Mouse (Mus musculus): ENCODE measurements at regions not wholly inside any gene's neighbourhood (a gene's known extent, or its start where the extent isn't known, plus 50 kb on each side); places are given as distances from the start of the nearest gene placed in this dataset.

- DNase-seq: peak; percentile 46
These were observed 146.1 kb downstream of the Psat1 start for GRCm38 (mm10) chr19:15800856-15801706.

DNA sequence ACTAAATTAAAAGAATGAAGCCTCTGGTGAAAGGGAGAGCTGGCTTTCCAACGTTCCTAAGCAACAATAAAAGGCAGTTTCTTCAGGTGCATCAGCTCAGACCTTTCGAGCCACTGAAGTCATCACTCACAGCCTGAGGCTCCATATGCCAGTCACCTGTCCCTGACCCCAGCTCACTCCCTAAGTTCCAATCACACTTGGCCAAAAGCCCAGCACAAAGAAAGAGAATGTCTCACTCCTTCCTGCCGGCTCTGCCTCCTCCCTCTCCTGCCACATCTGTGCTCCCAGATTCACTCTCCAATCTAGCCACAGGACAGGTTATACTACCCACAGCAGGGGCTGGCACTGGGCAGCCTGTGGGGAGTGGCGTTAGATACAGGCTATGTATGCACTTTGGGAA is 150.7 kb downstream of the Psat1 start:
- no peak for DNase-seq

DNA sequence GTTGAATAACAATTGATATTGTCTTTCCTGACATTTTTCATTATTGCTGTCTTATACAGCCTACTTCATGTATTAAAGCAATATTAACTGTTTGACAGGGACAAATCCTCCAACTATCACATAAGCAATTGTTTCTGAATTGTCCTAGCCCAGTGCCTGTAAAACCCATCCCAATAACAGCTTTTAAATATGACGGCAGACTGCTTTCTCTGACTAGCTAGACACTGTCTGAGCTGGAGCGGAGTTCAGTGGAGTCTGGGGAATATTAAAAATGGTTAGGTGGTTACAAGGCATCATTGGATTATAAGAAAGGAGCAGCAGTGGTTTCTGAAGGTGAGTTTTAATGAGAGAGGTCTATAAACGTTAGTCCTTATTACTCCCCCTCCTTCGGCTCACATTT is 155.2 kb downstream of the Psat1 start:
- no peak for DNase-seq

DNA sequence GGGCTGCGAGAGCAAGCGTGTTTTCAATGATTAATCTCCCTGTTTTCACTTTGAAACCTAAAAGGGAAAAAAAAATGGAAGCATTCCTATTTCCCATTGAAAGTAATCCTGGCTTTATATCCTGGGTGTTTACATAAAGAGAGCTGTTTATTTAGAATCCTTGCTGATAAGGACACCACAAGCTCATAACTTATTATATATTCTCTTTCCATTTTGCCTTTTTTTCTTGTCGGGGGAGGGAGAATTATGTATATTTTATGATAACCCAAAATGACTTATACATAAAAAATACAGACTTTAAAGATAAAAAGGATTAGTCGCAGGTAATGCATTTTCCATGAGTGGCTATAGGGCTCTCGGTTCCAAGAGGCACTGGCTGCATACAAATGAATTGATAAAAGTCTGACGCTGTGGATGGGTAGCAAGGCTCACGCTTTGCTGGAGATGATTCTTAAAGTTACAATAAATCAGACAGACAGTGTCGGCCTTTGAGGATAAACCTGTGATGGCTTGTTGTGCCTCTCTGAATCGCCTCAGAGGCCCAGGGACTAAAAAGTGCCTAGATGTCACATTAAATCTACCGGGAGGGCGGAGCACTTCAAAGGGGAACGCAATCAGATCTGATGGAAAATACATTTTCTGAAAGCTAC is 155.7 kb downstream of the Psat1 start:
- DNase-seq: no peak

GRCm38 (mm10) chr19:15790620-15791263 is 156.4 kb downstream of the Psat1 start:
- DNase-seq: no peak

DNA sequence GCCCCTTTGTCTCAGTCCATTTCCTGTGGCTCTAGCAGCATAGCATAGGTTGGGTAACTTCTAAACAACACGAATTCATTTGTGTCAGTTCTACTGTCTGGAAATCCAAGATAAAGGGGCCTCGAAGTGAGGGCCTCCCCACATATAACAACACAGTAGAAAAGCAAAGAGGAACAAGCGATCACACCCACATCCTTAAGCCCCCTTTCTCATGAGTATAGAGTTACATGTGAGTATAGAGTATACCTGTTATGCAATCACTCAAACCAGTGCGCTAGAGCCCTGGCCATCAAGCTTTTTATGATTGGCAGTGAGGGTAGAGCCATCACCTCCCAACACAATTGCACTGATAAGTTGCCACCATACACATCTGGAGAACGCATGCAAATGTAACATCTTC is 157.4 kb downstream of the Psat1 start:
- no peak for DNase-seq

DNA sequence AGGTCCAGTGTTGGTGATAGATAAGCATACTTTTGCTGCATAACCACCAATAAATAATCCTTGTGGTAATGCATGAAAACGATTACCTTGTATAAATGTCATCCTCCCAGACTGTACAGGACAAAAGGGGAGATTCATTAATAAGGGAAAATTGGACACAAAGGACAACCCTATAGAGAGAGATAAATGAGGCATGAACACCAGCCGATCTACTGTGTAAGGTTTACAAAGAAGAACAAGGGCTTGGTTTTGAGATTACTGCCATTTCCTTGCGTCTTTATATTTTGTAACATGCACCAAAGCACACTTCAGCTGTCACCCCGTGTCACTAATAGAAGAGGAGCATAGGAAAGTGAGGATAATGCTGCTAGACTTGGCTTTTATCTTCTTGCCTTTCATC is 162.5 kb downstream of the Psat1 start:
- no peak for DNase-seq

- DNase-seq: no peak
These were observed 177.5 kb downstream of the Psat1 start for GRCm38 (mm10) chr19:15769651-15770050.

DNA sequence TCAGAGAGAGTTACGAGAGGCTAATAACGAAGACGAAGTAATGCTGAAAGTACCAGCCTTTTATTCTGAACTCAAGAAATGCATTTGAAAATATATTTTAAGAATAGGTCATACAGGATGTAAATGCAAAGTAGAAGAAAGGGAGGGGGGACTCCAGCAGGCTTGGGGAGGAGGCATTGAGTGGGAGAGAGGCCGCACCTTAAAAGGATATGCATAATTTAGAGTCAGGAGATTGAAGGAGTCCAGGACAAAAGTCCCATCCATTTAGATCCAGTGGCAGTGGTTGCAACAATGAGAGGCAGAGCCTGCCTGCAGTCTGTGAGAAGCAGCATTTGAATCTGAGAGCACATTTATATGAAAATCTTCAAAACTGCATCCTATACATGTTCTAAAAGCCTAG is 186.1 kb downstream of the Psat1 start:
- no peak for DNase-seq

DNA sequence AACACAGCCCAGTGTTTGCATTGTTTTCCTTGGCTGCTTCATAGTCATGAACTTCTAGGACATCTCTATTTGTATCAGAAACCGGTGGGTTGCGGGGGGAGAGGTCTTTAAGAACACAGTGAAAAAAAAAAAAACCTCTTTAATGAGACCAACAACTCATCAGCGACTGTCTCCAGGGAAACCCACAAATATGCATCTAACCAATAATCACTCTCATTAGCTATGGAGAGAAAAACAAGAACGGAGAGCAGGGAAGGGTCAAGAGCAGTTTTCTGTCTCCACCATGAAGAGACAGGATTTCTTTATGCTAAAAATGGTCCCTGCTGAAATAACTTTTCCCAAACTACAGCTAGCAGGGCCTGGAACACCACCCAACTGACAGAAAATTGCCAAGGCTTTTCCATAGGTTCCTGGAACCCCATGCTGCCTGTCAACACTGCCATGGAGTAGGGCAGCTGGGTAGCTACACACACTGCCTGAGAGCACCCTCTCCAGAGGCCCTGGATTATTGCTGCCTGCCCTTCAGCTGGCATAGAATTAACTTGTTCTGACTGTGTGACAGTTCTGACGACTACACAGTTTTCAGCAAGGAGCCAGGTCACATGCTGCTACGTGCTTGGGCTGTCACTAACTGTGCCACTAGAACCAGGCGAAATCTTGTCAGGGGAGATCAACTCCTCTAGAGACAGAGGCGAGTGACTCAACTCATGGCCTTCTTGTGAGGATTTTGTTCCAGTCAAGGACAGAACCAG is 201.9 kb downstream of the Psat1 start:
- no peak for DNase-seq

- no peak for DNase-seq
These were observed 210.9 kb downstream of the Psat1 start for GRCm38 (mm10) chr19:15736200-15736599.

DNA sequence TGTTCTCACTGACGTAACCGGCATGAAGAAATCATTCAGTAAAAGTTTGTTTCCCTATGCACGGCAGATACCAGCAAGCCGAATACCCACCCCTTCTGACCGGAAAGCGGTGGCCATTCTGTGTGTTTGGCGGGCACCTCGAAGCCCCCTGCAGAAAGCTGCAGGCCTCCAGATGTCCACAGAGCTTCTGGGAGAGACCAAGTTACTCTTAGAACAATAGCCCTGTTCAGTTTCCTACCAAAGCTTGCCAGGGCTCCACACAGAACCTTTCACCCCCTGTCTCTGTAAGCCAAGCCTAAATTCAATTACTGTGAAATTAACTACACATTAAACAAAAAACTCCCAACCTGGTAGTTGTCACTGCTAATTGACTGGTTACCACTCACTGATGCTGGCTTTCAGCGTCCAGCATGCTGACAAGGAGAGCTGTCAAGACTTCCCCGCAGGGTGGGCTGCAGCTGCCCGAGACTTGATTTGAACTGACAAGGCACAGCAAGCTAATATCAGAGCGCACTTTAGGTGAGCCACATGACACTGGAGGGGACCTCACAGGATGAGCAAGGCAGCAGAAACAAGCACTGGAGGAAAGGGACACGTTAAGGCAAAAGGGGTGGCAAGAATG is 220.2 kb downstream of the Psat1 start:
- no peak for DNase-seq

- DNase-seq: no peak
These were observed 254.6 kb downstream of the Psat1 start for GRCm38 (mm10) chr19:15692379-15693023.

- DNase-seq: no peak
These were observed 277.1 kb downstream of the Psat1 start for GRCm38 (mm10) chr19:15669996-15670395.

DNA sequence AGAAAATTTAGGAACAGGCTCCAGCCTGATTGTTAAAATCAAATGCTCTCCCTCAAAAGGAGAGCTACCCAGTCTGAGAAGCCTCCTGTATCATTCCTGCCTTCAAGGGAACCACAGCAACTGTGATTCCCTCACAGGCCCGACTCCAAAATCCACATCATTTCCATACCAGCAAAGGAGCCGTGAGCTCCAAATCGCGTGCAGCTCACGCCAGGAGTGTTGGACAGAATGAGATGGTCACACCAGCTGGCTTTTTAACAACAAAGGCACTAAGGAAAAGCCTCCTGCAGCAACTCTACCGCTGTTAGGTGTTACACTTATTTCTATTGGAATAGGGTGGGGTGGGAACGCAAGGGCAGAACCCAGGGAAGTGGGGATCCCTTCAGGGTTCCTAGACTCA is 277.6 kb downstream of the Psat1 start:
- DNase-seq: no peak

DNA sequence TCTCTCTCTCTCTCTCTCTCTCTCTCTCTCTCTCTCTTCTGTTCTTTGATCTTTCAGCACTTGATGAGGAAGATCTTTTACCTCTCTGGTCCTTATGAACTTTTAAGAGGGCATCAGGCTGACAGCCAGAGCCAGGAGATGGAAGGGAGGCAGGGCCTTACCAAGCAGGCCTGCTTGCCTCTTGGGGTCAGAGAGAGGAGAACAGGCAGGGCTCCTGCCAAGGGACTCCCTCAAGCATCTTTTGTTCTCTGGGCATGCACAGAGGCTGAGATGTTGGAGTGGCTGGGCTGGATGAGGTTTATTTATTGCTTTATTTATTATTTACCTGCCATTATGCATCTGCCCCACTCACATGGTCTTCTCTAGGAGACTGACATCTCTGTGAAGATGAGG is 278.5 kb downstream of the Psat1 start:
- no peak for DNase-seq

DNA sequence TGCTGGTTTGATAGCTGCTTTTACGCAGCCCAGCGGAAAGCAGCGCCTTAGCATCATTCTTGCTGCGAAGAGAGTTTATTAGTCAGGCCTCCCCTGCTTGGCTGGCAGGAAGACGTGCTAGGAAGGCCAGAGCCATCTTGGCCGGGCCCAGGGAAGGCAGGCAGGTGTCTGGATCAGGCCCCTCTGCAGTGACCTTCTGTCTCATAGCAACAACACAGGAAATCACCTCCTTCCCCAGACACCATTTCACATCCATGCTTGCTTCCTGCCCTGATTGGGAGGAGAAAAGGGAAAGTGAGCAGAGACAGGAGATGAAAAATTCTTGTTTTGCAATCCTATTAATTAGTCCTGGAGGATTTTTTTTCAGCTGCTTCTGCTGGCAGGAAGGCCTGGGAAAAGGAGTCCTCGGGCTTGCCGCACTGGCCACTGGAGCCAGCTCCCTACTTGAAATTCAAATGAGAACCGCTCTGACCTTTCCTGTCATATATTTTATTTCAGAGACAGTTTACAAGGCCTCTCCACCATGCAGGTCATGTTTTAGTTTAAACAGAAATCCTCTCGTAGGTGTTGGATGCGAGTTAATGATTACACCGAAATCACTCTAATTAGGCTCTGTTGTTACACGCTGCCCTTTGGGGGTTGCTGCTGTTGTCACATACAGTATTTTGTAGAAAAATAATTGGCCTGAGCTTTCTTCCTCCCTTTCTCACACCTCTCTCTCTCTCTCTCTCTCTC is 279.1 kb downstream of the Psat1 start:
- DNase-seq: no peak

DNA sequence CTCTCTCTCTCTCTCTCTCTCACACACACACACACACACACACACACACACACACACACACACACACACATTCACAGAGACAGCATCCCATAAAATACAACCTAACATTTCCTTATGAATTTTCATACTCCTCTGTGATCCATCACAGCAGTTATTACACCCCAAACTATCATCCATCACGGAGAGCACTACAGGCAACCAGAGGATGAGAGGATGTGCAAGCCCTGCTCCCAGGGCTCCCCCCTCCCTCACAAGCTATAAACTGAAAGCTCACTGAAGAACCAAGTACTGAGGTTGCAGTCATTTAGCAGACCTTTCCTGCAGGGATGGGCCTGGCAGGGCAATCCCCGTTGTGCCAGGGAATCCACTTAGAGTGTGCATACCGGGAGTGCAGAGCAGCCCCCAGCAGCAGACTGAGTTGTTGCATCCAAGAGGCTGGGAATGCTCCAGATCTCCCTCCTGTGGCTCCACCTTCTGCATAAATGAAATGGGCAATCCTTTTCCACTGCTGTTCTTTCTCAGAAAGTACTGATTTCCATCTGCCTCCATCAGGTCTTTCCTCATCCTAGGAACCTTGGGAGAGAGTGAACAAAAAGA is 283.4 kb downstream of the Psat1 start:
- no peak for DNase-seq

- no peak for DNase-seq
These were observed 288.5 kb downstream of the Psat1 start for GRCm38 (mm10) chr19:15658611-15659010.

GRCm38 (mm10) chr19:15657846-15658245 is 289.3 kb downstream of the Psat1 start:
- no peak for DNase-seq

- DNase-seq: no peak
These were observed 297.8 kb downstream of the Psat1 start for GRCm38 (mm10) chr19:15649368-15649767.
